Mouse (Mus musculus) ES-Bruce4 (cell line): ENCODE measurements at regions not wholly inside any gene's neighbourhood (a gene's known extent, or its start where the extent isn't known, plus 50 kb on each side); places are given as distances from the start of the nearest gene placed in this dataset.

Experiments used
- CTCF ChIP-seq: IDR thresholded peaks from one replicate; pipeline ENCODE4 v1.8.1; 2011; ENCODE audit warnings: low read depth, low read length
- EP300 ChIP-seq: IDR thresholded peaks from 2 replicates; pipeline ENCODE4 v1.6.1; 2011; ENCODE audit warnings: low read depth, low read length; ENCODE audit not compliant: insufficient read depth
- POLR2A ChIP-seq: IDR thresholded peaks from one replicate; pipeline ENCODE4 v1.8.1; 2011; ENCODE audit warnings: low read length; ENCODE audit not compliant: insufficient read depth

GRCm38 (mm10) chr4:96979876-96980275, 194.9 kb upstream of the Gm12695 start:
- TF ChIP-seq CTCF (no peak), POLR2A (no peak), EP300 (no peak)
